Mouse (Mus musculus) testis, adult 2 months (tissue): Measurements from ENCODE around the gene Rps25.

Experiments
- CTCF ChIP-seq: fragments of 200-500 bp; IDR thresholded peaks from 2 replicates; pipeline ENCODE4 v1.5.1; 2012; ENCODE audit warnings: low read depth, mild to moderate bottlenecking, inconsistent platforms, low read length, moderate library complexity; ENCODE audit not compliant: control insufficient read depth, insufficient read depth, insufficient replicate concordance
- POLR2A ChIP-seq: fragments of 200-500 bp; IDR thresholded peaks from 2 replicates; pipeline ENCODE4 v1.6.1; 2012; ENCODE audit warnings: low read depth, mild to moderate bottlenecking, inconsistent platforms, low read length, moderate library complexity; ENCODE audit not compliant: control insufficient read depth

- TF ChIP-seq POLR2A: no peak
- no peak for TF ChIP-seq CTCF
Observed at GRCm38 (mm10) chr9:44410647-44411336, 3.9 kb downstream of the Rps25 start.
